Mouse (Mus musculus): ENCODE results near the gene Zfp568. TPM values are rescaled to one million over a fixed set of nuclear protein-coding genes. Genes with fewer than 3 reads are reported as not detected.

The Zfp568 gene
- polyA plus RNA-seq, 1 experiment from 2014 or later, result 18.0 TPM

Other genes with a start within 250 kb of the Zfp568 start
- 17.9 and 19.1 TPM in 2 replicates for gene Zfp84, start 215.4 kb upstream of the Zfp568 start, polyA plus RNA-seq (2014; fragmentation: Nextera tagmentation; extraction: Ambion mirVana)
- gene Zfp30, start 200.0 kb upstream of the Zfp568 start, polyA plus RNA-seq (2014; fragmentation: Nextera tagmentation; extraction: Ambion mirVana), result 8.2 and 8.5 TPM in 2 replicates
- gene Zfp790, start 167.8 kb upstream of the Zfp568 start, polyA plus RNA-seq (2014; fragmentation: Nextera tagmentation; extraction: Ambion mirVana), result 19.7 and 24.7 TPM in 2 replicates
- gene Zfp940, start 130.3 kb upstream of the Zfp568 start, polyA plus RNA-seq (2014; fragmentation: Nextera tagmentation; extraction: Ambion mirVana), result 10.7 and 12.4 TPM in 2 replicates
- gene Zfp420, start 124.0 kb upstream of the Zfp568 start, polyA plus RNA-seq (2014; fragmentation: Nextera tagmentation; extraction: Ambion mirVana), result 11.7 and 13.5 TPM in 2 replicates
- 12.8 and 14.4 TPM in 2 replicates for gene Zfp27, start 77.4 kb upstream of the Zfp568 start, polyA plus RNA-seq (2014; fragmentation: Nextera tagmentation; extraction: Ambion mirVana)
- 8.2 and 8.8 TPM in 2 replicates for gene Zfp383, start 75.7 kb upstream of the Zfp568 start, polyA plus RNA-seq (2014; fragmentation: Nextera tagmentation; extraction: Ambion mirVana)
- 12.5 and 13.7 TPM in 2 replicates for gene Zfp74, start 29.9 kb upstream of the Zfp568 start, polyA plus RNA-seq (2014; fragmentation: Nextera tagmentation; extraction: Ambion mirVana)
- gene Zfp14, start 67.4 kb downstream of the Zfp568 start, polyA plus RNA-seq (2014; fragmentation: Nextera tagmentation; extraction: Ambion mirVana), result 5.6 and 7.6 TPM in 2 replicates
- 8.3 and 8.6 TPM in 2 replicates for gene Zfp82, start 88.9 kb downstream of the Zfp568 start, polyA plus RNA-seq (2014; fragmentation: Nextera tagmentation; extraction: Ambion mirVana)
- gene Gm26920, start 106.5 kb downstream of the Zfp568 start, polyA plus RNA-seq (2014; fragmentation: Nextera tagmentation; extraction: Ambion mirVana), result 0.89 and 1.7 TPM in 2 replicates
- 14.6 and 15.6 TPM in 2 replicates for gene Zfp566, start 106.6 kb downstream of the Zfp568 start, polyA plus RNA-seq (2014; fragmentation: Nextera tagmentation; extraction: Ambion mirVana)
- gene Zfp260, start 110.8 kb downstream of the Zfp568 start, polyA plus RNA-seq (2014; fragmentation: Nextera tagmentation; extraction: Ambion mirVana), result 128 and 132 TPM in 2 replicates
- gene Zfp382, start 138.0 kb downstream of the Zfp568 start, polyA plus RNA-seq (2014; fragmentation: Nextera tagmentation; extraction: Ambion mirVana), result 5.8 and 7.6 TPM in 2 replicates
- 16.3 and 26.1 TPM in 2 replicates for gene Zfp146, start 185.8 kb downstream of the Zfp568 start, polyA plus RNA-seq (2014; fragmentation: Nextera tagmentation; extraction: Ambion mirVana)
- 4.3 and 4.5 TPM in 2 replicates for gene Cox7a1, start 200.2 kb downstream of the Zfp568 start, polyA plus RNA-seq (2014; fragmentation: Nextera tagmentation; extraction: Ambion mirVana)
- 56.3 and 64.0 TPM in 2 replicates for gene Capns1, start 214.9 kb downstream of the Zfp568 start, polyA plus RNA-seq (2014; fragmentation: Nextera tagmentation; extraction: Ambion mirVana)
- 171 and 176 TPM in 2 replicates for gene Polr2i, start 248.0 kb downstream of the Zfp568 start, polyA plus RNA-seq (2014; fragmentation: Nextera tagmentation; extraction: Ambion mirVana)
- gene Tbcb, start 248.3 kb downstream of the Zfp568 start, polyA plus RNA-seq (2014; fragmentation: Nextera tagmentation; extraction: Ambion mirVana), result 278 and 293 TPM in 2 replicates

All from hindbrain, embryonic 11.5 days (tissue).